Mouse (Mus musculus) CD4-positive naive resting alpha-beta T cell, adult 57 days (primary cell): ENCODE results near the gene Vmn2r54. TPM values are rescaled to one million over a fixed set of nuclear protein-coding genes. Genes with fewer than 3 reads are reported as not detected.

ENCODE experiments used
- total RNA-seq: library from RNA; stranded (reverse); gene quantifications from one replicate; pipeline ENCODE4 v1.2.4, GENCODE M21; 2023

Vmn2r54 gene
- total RNA-seq: not detected

GRCm38 (mm10) chr7:12640219-12640618 lies at the start of gene Vmn2r54:
Vmn2r54 (minus strand) TSS chr7:12640319.

GRCm38 (mm10) chr7:12684903-12685302 lies 44.8 kb upstream of the Vmn2r54 start, which contains the start of gene Vmn2r55:
Vmn2r55 (minus strand) TSS chr7:12685003.

GRCm38 (mm10) chr7:12608688-12609087 lies 31.4 kb downstream of the Vmn2r54 start, which contains the start of gene Vmn2r53:
Vmn2r53 (minus strand) TSS chr7:12608788.

Other genes with a start within 250 kb of the Vmn2r54 start
- gene Zfp551, start 217.6 kb downstream of the Vmn2r54 start, total RNA-seq: 4.0 TPM
- gene Zfp606, start 162.0 kb downstream of the Vmn2r54 start, total RNA-seq: 6.8 TPM
- not detected for gene 2900092C05Rik, start 127.8 kb downstream of the Vmn2r54 start, total RNA-seq
- gene Vmn2r53, start 31.5 kb downstream of the Vmn2r54 start, total RNA-seq: 0.09 TPM
- gene Vmn2r55, start 44.7 kb upstream of the Vmn2r54 start, total RNA-seq: not detected
- gene Vmn2r56, start 94.7 kb upstream of the Vmn2r54 start, total RNA-seq: not detected
- 18.7 TPM for gene Zscan18, start 163.3 kb upstream of the Vmn2r54 start, total RNA-seq
- 14.3 TPM for gene Zfp329, start 178.5 kb upstream of the Vmn2r54 start, total RNA-seq
- gene Zfp110, start 194.4 kb upstream of the Vmn2r54 start, total RNA-seq: 94.9 TPM
- 1.8 TPM for gene Zfp128, start 240.9 kb upstream of the Vmn2r54 start, total RNA-seq